Mouse (Mus musculus) cerebellum, postnatal 10 days (tissue): ENCODE measurements around the gene Lancl2.

Experiments
- DNase-seq, 2 experiments: peaks; one replicate each; pipeline ENCODE4 v3.0.0; 2021; ENCODE audit warnings: mixed read lengths in 2 of 2

Lancl2 gene

DNA sequence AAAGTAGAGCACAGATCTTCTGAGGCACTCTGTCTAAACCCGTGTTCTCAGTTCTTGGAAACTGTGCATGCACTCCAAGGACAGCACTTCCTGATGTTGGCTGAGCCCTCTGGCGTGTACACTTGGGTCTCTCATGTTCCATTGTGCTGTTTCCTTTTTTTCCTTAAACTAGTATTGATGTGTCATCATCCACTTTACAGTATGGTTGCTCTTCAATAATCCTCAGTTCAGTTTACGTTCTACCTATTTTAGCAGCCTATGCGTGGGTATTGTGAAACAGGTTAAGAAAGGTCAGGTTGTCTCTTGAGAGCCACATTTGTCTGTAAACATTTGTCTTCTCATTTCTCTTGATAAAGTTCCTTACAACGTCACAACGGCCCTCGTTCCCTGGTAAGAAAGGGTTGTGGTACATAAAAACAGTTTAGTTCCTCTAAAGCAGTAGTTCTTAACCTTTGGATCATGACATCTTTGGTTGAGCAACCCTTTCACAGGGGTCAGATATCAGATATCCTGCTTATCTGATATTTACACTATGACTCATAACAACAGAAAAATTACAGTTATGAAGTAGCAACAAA lies 66.7 kb downstream of the Lancl2 start:
- no peak for DNase-seq

DNA sequence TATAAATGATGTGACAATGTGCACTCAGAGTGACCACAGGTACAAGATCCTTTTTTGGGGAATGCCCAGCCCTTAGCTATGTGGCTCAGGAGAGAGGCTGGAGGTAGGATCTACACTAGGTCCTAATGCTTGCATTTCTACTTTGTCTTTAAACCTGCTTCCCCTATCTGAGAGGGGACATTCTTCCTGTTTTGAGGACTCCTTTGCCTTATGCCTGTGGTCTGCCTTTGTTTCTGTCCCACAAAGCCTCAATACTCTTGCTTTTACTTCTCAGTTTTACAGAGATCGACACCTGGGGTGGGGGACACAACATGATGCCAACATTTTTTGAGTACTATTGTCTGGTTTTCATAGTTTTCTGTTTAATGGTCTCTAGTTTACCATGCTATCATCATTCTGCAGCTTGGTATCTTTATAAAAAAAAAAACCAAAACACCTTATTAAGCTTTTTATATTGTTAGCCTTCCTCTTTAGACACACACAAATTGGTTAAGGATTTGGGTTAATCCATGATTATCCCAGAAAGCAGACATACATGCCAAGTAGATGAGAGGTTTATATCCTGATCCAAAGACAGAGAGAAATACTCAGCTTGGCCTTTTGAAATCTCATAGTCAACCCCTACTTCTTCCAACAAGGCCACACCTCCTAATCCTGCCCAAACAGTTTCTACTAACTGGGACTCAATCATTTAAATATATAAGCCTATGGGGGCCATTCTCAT lies 68.3 kb downstream of the Lancl2 start:
- DNase-seq, result no peak

DNA sequence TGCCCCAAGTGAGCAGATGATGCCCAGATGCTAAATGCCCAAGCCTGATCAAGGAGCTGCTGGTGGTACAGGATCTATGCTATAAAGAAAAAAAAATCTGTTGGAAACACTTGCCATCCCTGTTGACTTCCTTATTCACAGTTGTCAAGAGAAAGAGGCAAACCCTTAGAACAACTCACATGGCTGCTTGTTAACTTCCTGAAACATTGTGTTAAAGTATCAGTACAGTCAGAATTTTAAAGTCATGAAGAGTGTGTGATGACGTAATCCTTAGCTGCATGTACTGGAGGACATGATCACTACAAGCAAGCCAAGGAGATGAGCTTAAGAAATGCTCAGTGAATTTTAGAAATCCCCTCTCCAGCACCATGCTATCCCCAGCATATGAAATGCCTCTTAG lies 71.5 kb downstream of the Lancl2 start:
- DNase-seq, result no peak

DNA sequence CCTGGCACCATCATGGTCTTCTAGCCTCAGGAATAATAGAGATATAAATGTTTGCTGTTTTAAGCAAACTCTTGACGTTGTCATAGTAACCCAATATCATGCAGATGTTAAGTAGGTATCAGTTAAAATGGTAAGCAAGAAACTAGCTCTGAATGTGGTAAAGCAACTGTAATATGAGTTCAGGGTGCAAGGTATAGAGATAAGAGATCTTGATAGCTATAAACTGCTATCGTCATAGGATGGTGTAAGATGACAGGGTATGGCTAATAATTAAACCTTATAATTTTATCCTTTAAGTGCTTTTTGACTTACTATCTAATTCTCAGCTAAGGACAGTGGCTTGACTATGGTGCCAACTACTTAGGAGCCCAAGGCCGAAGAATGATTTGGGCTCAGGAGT lies 78.0 kb downstream of the Lancl2 start:
- DNase-seq, result no peak

DNA sequence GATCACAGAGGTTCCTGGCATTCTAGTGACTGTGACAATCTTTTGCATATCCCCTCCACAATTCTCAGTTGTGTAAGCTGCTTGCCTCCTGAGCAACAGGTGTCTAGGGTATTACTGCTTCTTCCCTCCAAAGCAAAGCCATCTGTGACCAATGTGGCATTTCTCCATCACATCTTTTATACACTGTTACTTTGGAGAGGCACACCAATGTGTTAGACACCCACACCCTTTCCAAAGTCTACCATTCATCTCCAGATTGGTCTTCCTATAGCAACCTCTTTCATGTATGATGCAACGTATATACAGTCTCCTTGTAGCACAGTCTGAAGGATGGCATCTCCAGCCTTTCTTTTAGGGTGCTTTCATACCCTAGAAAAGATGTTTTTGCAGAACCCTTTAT lies 80.3 kb downstream of the Lancl2 start:
- DNase-seq, result no peak

DNA sequence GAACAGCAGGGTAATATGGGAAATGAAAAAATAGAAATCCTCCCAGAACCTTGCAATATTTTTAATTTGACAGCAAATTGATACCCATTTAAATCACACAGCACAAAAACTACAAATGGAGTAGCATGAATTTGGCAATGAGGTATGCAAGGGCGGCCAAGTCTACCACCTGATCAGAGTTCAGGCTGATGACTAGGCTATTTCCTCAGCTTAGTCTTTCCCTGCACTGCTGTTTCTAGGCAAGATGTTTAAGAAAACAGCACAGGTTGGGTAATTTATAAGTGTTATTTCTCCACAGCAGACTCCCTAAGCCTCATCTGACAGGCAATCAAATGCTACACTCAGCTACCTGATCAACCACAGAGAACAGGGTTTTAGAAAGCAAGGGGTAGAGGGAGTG lies 81.9 kb downstream of the Lancl2 start:
- DNase-seq, result no peak

DNA sequence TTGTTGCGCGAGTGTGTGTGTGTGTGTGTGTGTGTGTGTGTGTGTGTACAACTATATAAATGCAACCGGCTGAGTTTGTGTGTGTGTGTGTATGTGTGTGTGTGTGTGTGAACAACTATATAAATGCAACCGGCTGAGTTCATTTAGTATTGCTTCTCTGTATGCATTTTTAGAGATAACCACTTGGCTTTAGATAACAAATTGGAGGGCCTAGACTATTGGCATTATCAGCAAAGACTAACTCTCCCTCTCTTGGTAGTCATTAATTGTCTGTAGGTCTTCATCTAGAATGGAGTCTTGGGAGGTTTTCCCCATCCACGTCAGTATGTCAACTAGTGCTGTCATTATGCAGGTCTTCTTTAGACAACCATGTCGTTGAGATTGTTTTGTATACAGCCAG lies 85.0 kb downstream of the Lancl2 start:
- DNase-seq, result no peak
